Mouse (Mus musculus): ENCODE measurements around the gene Flvcr2. TPM values are rescaled to one million over a fixed set of nuclear protein-coding genes. Genes with fewer than 3 reads are reported as not detected.

Flvcr2 gene
- polyA plus RNA-seq, 1 experiment from 2014 or later: 0.85 TPM

DNA sequence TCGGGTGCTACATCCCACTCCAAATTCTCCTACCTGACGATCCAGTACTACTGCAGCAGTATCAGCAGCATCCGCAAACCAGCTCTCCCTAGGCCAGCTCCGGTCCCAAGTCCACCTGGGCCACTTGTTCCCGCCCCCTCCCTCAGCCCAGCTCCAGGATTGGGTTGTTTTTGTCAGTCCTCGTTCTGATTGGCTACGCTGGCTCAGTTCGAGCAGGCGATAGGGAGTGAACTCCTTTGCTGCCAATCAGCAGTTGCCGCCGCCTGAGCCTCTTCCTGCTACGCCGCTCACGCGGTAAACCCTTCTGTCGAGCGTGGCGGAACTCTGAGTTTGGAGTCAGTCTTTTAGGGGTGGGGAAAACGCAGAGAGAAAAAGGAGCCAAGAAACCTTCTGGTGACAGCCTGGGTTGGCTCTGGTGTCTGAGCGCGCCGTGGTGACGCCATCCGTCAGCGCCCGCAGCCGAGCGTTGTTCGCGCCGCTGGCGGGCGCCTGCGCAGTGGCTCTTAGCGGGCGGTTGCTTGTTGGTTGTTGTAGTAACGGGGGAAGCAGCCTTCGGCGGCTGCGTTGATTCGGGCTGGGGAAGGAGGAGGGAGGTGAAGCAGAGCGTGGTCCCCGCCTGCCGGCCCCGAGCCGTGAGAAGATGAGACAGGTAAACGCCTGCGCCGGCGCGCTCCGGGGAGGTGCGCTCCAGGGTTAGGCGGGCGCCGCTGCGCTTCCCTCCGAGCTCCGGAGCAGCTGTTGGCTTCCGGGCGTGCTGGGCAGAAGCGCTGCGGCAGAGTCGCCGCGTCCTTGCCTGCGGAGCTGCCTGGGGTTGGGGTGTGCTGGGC is 78.3 kb downstream of the Flvcr2 start, which contains the start of the genes Erg28 and Ttll5:
TSS of gene Erg28 (minus strand) at position 113 of the 827 bp plus-strand sequence.
TSS of gene Ttll5 (plus strand) at position 222 of the 827 bp plus-strand sequence.
- peaks cover 28% of the 10 kb centered on the region for H3K4me1 ChIP-seq
- H3K9me3 ChIP-seq (replicated peaks): no peaks in the 10 kb centered on the region
- H3K27ac ChIP-seq (replicated peaks): peak within 1 kb of the TSS; percentile 96
- WGBS: under 1% methylated on average over 67 of the region's 67 CpGs
- peak; percentile 96 for DNase-seq (ENCODE audit: low spot score)
- peak within 1 kb of the TSS; percentile 92 for H3K4me3 ChIP-seq
- peaks cover 53% of the 10 kb centered on the region for H3K36me3 ChIP-seq
- no peaks in the 10 kb centered on the region for H3K27me3 ChIP-seq (ENCODE audit: low read depth, poor library complexity, severe bottlenecking)

DNA sequence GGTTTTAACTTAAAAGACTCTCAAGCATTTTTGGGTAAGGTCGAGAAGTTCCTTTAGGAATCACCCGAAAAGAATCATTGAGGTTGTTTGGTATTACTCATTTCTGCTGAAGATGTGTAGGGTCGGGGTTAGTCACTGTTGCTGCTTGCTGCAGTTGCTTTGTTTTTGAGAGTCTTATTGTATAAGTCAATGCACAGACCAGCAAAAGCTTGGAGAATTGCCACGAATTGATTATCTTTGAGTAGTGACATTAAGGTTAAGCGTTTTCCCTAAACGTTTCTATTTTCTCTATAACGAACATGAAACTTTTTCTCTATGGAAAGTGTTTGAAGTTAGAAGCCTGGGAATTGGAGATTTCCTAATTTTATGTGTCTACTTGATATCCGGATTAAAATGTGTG is 79.0 kb downstream of the Flvcr2 start:
- Histone ChIP-seq H3K9me3 (replicated peaks) (no peaks in the 10 kb centered on the region), H3K4me1 (peaks cover 28% of the 10 kb centered on the region), H3K36me3 (peaks cover 51% of the 10 kb centered on the region), H3K27ac (replicated peaks) (peak overlapping the region; percentile 96), H3K4me3 (peak overlapping the region; percentile 92), H3K27me3 (ENCODE audit: low read depth, poor library complexity, severe bottlenecking) (no peaks in the 10 kb centered on the region)
- 17% methylated on average over 8 of the region's 8 CpGs for WGBS
- no peak for DNase-seq (ENCODE audit: low spot score)

DNA sequence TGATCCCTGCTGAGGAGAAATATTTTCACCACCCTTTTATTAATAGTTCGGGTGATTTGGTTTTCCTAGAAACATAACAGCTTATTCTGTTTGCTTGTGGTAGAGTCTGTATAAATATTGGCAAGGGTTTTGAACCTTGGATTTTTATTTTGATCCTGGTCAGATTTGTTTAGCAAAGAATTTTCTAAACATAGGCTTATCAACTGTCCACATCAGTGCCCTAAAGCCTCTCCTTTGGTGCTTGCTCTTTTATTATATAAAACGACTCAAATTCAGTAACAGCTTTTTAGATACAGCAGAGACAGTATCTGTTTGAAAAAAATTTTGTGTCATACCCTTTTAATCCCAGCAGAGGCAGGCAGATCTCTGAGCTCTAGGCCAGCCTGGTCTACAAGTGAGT is 79.5 kb downstream of the Flvcr2 start:
- Histone ChIP-seq H3K27me3 (ENCODE audit: low read depth, poor library complexity, severe bottlenecking) (no peaks in the 10 kb centered on the region), H3K4me1 (peaks cover 28% of the 10 kb centered on the region), H3K9me3 (replicated peaks) (no peaks in the 10 kb centered on the region), H3K36me3 (peaks cover 49% of the 10 kb centered on the region), H3K4me3 (peak overlapping the region; percentile 92), H3K27ac (replicated peaks) (no peak overlapping the region)
- no peak for DNase-seq (ENCODE audit: low spot score)
- WGBS: 83% methylated on average over 2 of the region's 2 CpGs

DNA sequence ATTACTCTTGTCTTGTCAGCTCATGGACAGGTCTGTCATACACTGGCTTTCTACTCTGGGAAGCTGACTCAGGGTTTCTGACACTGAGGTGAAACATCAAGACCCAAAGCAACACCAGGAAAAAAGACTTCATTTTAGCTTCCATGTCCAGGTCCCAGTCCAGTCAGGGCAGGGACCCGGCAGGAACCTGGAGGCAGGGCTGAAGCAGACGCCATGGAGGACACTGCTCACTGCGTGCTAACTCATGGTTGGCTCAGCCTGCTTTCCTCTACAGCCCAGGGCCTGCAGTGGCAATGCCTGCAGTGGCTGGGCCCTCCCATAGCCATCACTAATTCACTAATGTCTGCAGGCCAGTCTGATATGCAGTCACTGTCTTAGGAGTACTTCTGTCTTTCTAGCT is 82.5 kb downstream of the Flvcr2 start:
- Histone ChIP-seq H3K36me3 (peaks cover 64% of the 10 kb centered on the region), H3K27me3 (ENCODE audit: low read depth, poor library complexity, severe bottlenecking) (no peaks in the 10 kb centered on the region), H3K4me1 (peaks cover 17% of the 10 kb centered on the region), H3K4me3 (no peak overlapping the region), H3K27ac (replicated peaks) (no peak overlapping the region), H3K9me3 (replicated peaks) (no peaks in the 10 kb centered on the region)
- WGBS: 97% methylated on average over 3 of the region's 3 CpGs
- DNase-seq (ENCODE audit: low spot score): no peak

DNA sequence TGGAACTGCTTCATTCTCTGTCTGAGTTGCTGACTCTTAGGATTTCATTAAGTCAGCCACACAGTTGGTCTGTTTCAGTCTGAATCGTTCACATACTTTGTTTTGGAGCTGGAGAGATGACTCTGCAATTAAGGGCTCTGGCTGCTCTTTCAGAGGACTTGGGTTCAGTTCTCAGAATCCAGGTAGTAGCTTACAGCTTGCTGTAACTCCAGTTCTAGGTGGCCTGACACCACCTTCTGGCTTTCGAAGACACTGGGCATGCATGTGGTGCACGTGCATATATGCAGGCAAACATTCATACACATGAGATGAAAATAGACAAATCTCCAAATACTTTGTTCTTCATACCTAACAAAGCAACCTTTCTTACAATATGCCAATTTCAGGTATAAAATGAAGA is 83.5 kb downstream of the Flvcr2 start:
- WGBS: 89% methylated on average over 3 of the region's 3 CpGs
- DNase-seq (ENCODE audit: low spot score): no peak
- H3K36me3 ChIP-seq: peaks cover 72% of the 10 kb centered on the region

DNA sequence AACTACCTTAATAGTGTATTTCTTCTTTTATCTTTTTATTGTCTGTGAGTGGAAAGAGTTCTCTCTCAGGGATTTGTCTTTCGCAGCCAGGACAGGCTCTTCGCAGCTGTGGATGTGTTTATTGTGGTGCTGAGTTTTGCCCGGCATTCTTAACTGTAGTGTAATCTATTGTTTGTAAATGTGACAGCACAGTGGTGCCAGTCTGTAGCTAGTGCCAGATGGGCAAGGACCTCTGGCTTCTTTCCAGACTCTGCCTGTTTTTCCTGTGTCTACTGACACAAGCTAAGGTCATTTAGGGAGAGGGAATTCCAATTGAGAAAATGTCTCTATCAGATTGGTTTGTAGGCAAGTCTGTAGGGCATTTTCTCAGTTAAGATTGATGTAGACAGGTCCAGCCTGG is 84.4 kb downstream of the Flvcr2 start:
- WGBS: 92% methylated on average over 3 of the region's 3 CpGs
- Histone ChIP-seq H3K4me3 (no peak overlapping the region), H3K27me3 (ENCODE audit: low read depth, poor library complexity, severe bottlenecking) (no peaks in the 10 kb centered on the region), H3K36me3 (peaks cover 72% of the 10 kb centered on the region), H3K27ac (replicated peaks) (no peak overlapping the region), H3K4me1 (peaks cover 12% of the 10 kb centered on the region), H3K9me3 (replicated peaks) (no peaks in the 10 kb centered on the region)
- DNase-seq (ENCODE audit: low spot score): no peak

More for the DNA sequence above, 83.5 kb downstream of the Flvcr2 start:
- Histone ChIP-seq H3K4me1 (peaks cover 15% of the 10 kb centered on the region), H3K9me3 (replicated peaks) (no peaks in the 10 kb centered on the region), H3K27me3 (ENCODE audit: low read depth, poor library complexity, severe bottlenecking) (no peaks in the 10 kb centered on the region), H3K27ac (replicated peaks) (no peak overlapping the region), H3K4me3 (no peak overlapping the region)

DNA sequence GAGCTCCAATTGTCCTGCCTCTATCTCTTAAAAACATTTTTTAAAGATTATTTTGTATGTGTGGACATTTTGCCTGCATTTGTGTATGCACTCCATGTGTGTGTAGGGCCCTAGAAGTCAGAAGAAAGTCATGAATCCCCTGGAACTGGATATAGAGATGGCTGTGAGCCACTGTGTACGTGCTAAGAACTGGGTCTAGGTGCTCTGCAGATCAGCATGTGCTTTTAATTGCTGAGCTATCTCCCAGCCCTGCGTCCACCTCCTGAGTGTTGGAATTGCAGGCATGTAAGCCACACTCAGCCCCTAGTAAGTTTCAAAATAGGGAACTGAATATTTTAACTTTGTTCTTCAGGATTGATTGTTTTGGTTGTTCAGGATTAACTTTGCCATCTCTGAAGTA is 88.2 kb downstream of the Flvcr2 start:
- Histone ChIP-seq H3K4me1 (peaks cover 6% of the 10 kb centered on the region; the same call in 1 of the 2 replicates), H3K27me3 (ENCODE audit: low read depth, poor library complexity, severe bottlenecking) (no peaks in the 10 kb centered on the region), H3K4me3 (no peak overlapping the region), H3K36me3 (peaks cover 44% of the 10 kb centered on the region), H3K27ac (replicated peaks) (no peak overlapping the region), H3K9me3 (replicated peaks) (no peaks in the 10 kb centered on the region)
- no peak for DNase-seq (ENCODE audit: low spot score)
- 86% methylated on average over 2 of the region's 2 CpGs for WGBS

DNA sequence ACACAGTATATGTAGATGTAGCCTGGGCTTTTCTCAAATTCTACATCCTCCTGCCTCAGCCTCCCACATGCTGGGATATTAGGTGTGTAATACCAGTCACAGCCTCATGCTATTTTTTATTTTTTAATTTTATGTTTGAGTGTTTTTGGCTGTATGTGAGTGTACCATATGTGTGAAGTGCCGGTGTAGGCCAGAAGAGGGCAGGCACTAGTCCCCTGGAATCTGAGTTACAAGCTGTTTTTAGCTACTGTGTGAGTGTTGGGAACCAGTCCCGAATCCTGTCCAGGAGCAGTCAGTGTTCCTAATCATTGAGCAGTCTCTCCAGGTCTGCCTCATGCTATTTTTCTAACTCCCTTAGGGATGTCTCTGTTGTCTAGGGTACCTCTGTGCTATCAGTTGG is 91.4 kb downstream of the Flvcr2 start:
- H3K36me3 ChIP-seq: peaks cover 22% of the 10 kb centered on the region
- H3K4me3 ChIP-seq: no peak overlapping the region
- H3K9me3 ChIP-seq (replicated peaks): no peaks in the 10 kb centered on the region
- H3K27me3 ChIP-seq (ENCODE audit: low read depth, poor library complexity, severe bottlenecking): no peaks in the 10 kb centered on the region
- no peak overlapping the region for H3K27ac ChIP-seq (replicated peaks)
- no peak for DNase-seq (ENCODE audit: low spot score)
- H3K4me1 ChIP-seq: peaks cover 6% of the 10 kb centered on the region; the same call in 1 of the 2 replicates
- 90% methylated on average over 2 of the region's 2 CpGs for WGBS

DNA sequence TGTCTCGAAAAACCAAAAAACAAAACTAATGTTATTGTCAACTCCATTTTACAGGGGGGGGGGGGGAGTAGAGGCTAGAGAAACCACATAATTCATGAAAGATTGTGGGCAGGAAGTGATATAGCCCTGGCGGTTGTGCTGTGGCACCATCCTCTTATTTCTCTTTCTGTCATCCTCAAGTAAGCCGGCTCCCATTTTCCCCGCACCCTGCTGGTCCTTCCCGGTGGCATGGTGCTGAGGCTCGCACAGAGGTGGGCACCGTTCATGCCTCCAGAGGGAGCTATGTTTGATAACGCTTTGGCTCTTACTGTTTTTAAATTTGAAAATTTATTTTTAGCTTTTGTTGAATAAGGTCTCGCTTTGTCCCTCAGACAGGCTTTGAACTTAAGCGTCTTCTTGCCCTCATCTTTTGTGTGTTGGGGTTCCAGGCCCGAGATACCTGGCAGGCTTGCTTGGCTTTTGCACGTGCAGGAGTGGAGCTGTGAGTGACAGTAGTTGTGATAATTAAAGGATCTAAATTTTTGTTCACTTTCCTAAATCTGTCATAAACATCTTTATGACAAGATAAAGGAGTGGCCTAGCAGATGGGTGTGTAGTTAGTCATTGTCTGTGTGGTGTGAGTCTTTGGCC is 93.1 kb downstream of the Flvcr2 start:
- Histone ChIP-seq H3K4me1 (peaks cover 6% of the 10 kb centered on the region; the same call in 1 of the 2 replicates), H3K4me3 (no peak overlapping the region), H3K27ac (replicated peaks) (no peak overlapping the region), H3K9me3 (replicated peaks) (no peaks in the 10 kb centered on the region), H3K27me3 (ENCODE audit: low read depth, poor library complexity, severe bottlenecking) (no peaks in the 10 kb centered on the region), H3K36me3 (peaks cover 24% of the 10 kb centered on the region)
- no peak for DNase-seq (ENCODE audit: low spot score)
- WGBS: 93% methylated on average over 12 of the region's 12 CpGs

DNA sequence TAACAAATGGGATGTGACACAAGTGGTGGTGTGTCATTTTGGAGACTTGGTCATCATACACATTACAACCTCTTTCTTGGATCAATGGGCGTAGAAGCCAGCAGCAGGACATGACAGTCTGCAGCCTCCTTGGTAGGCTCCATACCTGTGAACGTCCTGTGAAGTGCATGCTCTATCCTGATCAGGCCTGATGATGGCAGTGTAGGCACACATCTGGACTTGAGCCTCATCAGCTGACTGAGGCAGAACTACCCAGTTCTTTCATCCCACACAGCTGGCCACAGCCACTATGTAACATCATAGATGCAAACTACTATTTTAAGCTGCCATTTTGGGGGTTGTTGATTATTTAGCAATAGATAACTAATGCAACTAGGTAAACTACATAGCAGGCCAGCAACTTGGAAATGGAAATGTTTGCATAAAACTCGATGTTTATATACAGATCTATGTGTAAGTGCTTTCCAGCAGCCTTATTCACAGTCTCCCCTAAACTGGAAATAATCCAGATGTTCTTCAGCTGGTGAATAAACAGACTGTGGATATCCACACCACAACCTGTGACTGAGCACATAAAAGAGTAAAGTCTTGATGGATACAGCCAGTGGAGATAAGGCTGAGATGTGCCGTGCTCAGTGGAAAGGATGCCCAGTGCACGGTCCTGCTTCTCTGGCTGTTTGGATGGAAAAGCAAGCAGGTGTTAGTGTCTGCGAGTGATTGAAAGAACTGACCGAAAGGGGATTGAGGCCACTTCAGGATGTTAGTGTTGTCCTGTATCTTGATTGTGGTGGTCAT is 102.0 kb downstream of the Flvcr2 start:
- WGBS: 86% methylated on average over 7 of the region's 7 CpGs

DNA sequence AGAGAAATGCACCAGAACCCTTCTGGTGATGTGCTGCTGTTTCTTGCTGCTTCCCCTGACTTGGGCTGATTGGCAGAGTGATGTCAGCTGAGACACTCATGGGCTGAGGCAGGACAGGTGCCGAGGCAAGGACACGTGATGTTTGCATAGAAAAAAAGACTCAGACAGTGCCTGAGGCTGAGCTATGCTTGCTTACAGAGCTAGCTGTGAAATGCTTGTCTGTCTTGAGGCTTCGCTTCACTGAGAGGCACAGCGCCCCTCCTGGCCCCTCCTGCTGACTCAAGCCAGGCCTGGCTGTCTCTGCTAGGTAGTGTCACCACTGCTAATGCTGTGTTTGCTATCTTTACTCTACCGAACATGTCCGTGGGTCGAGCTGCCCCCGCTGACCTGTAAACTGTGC is 104.3 kb downstream of the Flvcr2 start:
- H3K27me3 ChIP-seq (ENCODE audit: low read depth, poor library complexity, severe bottlenecking): no peaks in the 10 kb centered on the region
- no peak overlapping the region for H3K4me3 ChIP-seq
- DNase-seq (ENCODE audit: low spot score): no peak
- H3K9me3 ChIP-seq (replicated peaks): no peaks in the 10 kb centered on the region
- H3K36me3 ChIP-seq: peaks cover 41% of the 10 kb centered on the region
- H3K27ac ChIP-seq (replicated peaks): no peak overlapping the region
- no peaks in the 10 kb centered on the region for H3K4me1 ChIP-seq
- 84% methylated on average over 8 of the region's 8 CpGs for WGBS

More for the DNA sequence above, 102.0 kb downstream of the Flvcr2 start:
- Histone ChIP-seq H3K27ac (replicated peaks) (no peak overlapping the region), H3K27me3 (ENCODE audit: low read depth, poor library complexity, severe bottlenecking) (no peaks in the 10 kb centered on the region), H3K4me1 (no peaks in the 10 kb centered on the region), H3K9me3 (replicated peaks) (no peaks in the 10 kb centered on the region), H3K4me3 (no peak overlapping the region), H3K36me3 (peaks cover 55% of the 10 kb centered on the region)
- DNase-seq (ENCODE audit: low spot score): no peak

DNA sequence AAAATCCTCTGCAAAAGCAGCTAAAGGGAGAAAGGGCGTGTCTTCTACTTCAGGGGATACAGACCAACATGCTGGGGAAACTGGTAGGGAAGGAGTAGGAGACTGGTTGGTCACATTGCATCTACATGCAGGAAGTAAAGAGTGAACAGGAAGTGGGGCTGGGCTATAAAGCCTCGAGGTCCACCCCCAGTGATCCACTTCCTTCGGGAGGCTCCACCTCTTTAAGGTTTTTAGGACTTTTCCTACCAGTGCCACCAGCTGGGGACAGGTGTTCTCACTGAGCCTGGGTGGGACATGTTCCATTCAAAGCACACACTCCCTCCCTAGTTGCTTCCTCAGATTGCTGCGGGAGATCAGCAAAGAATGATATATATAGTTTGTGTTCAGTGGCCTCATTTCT is 107.5 kb downstream of the Flvcr2 start:
- no peak for DNase-seq (ENCODE audit: low spot score)
- H3K27ac ChIP-seq (replicated peaks): no peak overlapping the region
- no peaks in the 10 kb centered on the region for H3K4me1 ChIP-seq
- H3K36me3 ChIP-seq: peaks cover 39% of the 10 kb centered on the region
- 87% methylated on average over 4 of the region's 4 CpGs for WGBS
- H3K4me3 ChIP-seq: no peak overlapping the region
- H3K9me3 ChIP-seq (replicated peaks): no peaks in the 10 kb centered on the region
- H3K27me3 ChIP-seq (ENCODE audit: low read depth, poor library complexity, severe bottlenecking): no peaks in the 10 kb centered on the region
